Mouse (Mus musculus): Measurements from ENCODE around the gene Clec16a. TPM values are rescaled to one million over a fixed set of nuclear protein-coding genes. Genes with fewer than 3 reads are reported as not detected.

Gene Clec16a
- polyA plus RNA-seq, 1 experiment: 25.2 TPM

- peaks cover 9% of the 10 kb centered on the region; the same call in 1 of the 2 replicates for H3K36me3 ChIP-seq (ENCODE audit: control insufficient read depth, insufficient read depth, low read length)
- no peak for DNase-seq
- H3K27me3 ChIP-seq (ENCODE audit: control insufficient read depth, insufficient read depth, low read length): no peaks in the 10 kb centered on the region
- TF ChIP-seq POLR2A (IDR thresholded peaks at IDR 0.05; ENCODE audit: control insufficient read depth, extremely low read depth, insufficient read depth, low read length, poor library complexity) (no peak), CTCF (IDR thresholded peaks at IDR 0.05; ENCODE audit: borderline replicate concordance, control insufficient read depth, extremely low read depth, insufficient read depth, low read length, poor library complexity) (no peak)
- H3K4me1 ChIP-seq (replicated peaks; ENCODE audit: control insufficient read depth, insufficient read depth, low read length): peaks cover 4% of the 10 kb centered on the region; the same call in 1 of the 2 replicates
- no peak overlapping the region for H3K4me3 ChIP-seq (ENCODE audit: control insufficient read depth, insufficient read depth, low read length)
- H3K27ac ChIP-seq (ENCODE audit: control insufficient read depth, insufficient read depth, low read length): no peak overlapping the region
- 97% methylated on average over 6 of the region's 6 CpGs for WGBS
These were observed 82.1 kb downstream of the Clec16a start for GRCm38 (mm10) chr16:10627136-10627668.

- WGBS: 97% methylated on average over 4 of the region's 4 CpGs
- Histone ChIP-seq H3K4me1 (replicated peaks; ENCODE audit: control insufficient read depth, insufficient read depth, low read length) (peaks cover 4% of the 10 kb centered on the region; the same call in 1 of the 2 replicates), H3K4me3 (ENCODE audit: control insufficient read depth, insufficient read depth, low read length) (no peak overlapping the region), H3K27ac (ENCODE audit: control insufficient read depth, insufficient read depth, low read length) (no peak overlapping the region), H3K36me3 (ENCODE audit: control insufficient read depth, insufficient read depth, low read length) (peaks cover 9% of the 10 kb centered on the region; the same call in 1 of the 2 replicates), H3K27me3 (ENCODE audit: control insufficient read depth, insufficient read depth, low read length) (no peaks in the 10 kb centered on the region)
- no peak for DNase-seq
- TF ChIP-seq CTCF (IDR thresholded peaks at IDR 0.05; ENCODE audit: borderline replicate concordance, control insufficient read depth, extremely low read depth, insufficient read depth, low read length, poor library complexity) (no peak), POLR2A (IDR thresholded peaks at IDR 0.05; ENCODE audit: control insufficient read depth, extremely low read depth, insufficient read depth, low read length, poor library complexity) (no peak)
These were observed 83.0 kb downstream of the Clec16a start for GRCm38 (mm10) chr16:10628030-10628555.

GRCm38 (mm10) chr16:10628960-10629359, 83.8 kb downstream of the Clec16a start:
- peaks cover 4% of the 10 kb centered on the region; the same call in 1 of the 2 replicates for H3K4me1 ChIP-seq (replicated peaks; ENCODE audit: control insufficient read depth, insufficient read depth, low read length)
- TF ChIP-seq CTCF (IDR thresholded peaks at IDR 0.05; ENCODE audit: borderline replicate concordance, control insufficient read depth, extremely low read depth, insufficient read depth, low read length, poor library complexity) (no peak), POLR2A (IDR thresholded peaks at IDR 0.05; ENCODE audit: control insufficient read depth, extremely low read depth, insufficient read depth, low read length, poor library complexity) (no peak)
- H3K36me3 ChIP-seq (ENCODE audit: control insufficient read depth, insufficient read depth, low read length): peaks cover 9% of the 10 kb centered on the region; the same call in 1 of the 2 replicates
- no peak overlapping the region for H3K4me3 ChIP-seq (ENCODE audit: control insufficient read depth, insufficient read depth, low read length)
- WGBS: 67% methylated on average over 3 of the region's 3 CpGs
- H3K27ac ChIP-seq (ENCODE audit: control insufficient read depth, insufficient read depth, low read length): no peak overlapping the region
- DNase-seq: no peak
- no peaks in the 10 kb centered on the region for H3K27me3 ChIP-seq (ENCODE audit: control insufficient read depth, insufficient read depth, low read length)

DNA sequence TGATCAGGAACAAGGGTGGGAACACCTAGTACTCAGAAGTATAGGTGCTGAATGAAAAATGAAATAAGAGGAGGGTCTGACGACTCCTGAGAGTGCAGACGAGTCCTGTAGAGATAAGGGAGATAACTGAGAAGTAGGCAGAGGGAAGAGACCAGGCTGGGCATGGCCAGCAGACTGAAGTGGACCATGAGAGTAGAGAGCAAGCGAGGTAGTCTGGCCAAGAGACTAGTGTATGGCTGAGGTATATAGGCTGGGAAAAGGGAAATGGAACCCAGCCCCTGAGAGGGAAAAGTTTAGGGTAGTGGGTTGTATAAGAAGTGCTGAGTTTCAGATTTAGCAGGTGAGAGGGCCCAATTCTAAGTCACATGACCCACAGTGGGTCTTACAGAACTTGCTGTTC, 84.2 kb downstream of the Clec16a start:
- TF ChIP-seq CTCF (IDR thresholded peaks at IDR 0.05; ENCODE audit: borderline replicate concordance, control insufficient read depth, extremely low read depth, insufficient read depth, low read length, poor library complexity) (no peak), POLR2A (IDR thresholded peaks at IDR 0.05; ENCODE audit: control insufficient read depth, extremely low read depth, insufficient read depth, low read length, poor library complexity) (no peak)
- Histone ChIP-seq H3K27me3 (ENCODE audit: control insufficient read depth, insufficient read depth, low read length) (no peaks in the 10 kb centered on the region), H3K27ac (ENCODE audit: control insufficient read depth, insufficient read depth, low read length) (no peak overlapping the region), H3K4me1 (replicated peaks; ENCODE audit: control insufficient read depth, insufficient read depth, low read length) (peaks cover 4% of the 10 kb centered on the region; the same call in 1 of the 2 replicates), H3K36me3 (ENCODE audit: control insufficient read depth, insufficient read depth, low read length) (peaks cover 9% of the 10 kb centered on the region; the same call in 1 of the 2 replicates), H3K4me3 (ENCODE audit: control insufficient read depth, insufficient read depth, low read length) (no peak overlapping the region)
- 96% methylated on average over 3 of the region's 3 CpGs for WGBS
- DNase-seq: no peak

DNA sequence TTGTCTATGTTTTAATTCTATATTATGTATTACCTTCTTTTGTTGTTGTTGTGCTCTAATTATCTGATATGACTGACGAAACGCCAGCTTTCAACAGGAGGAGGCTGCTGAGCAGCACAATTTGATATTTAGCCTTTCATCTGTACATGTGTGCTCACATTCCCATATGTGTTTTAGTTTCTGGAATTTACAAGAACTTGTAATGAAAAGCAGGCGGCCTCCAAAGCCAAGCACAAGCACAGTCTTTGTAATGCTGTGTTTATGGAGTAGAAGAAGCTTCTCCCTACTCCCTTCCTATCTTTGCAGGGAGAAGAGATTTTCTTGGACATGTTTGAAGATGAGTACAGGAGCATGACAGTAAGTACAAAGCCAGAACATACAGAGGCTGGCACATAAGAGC, 89.8 kb downstream of the Clec16a start:
- no peaks in the 10 kb centered on the region for H3K27me3 ChIP-seq (ENCODE audit: control insufficient read depth, insufficient read depth, low read length)
- no peak for TF ChIP-seq POLR2A (IDR thresholded peaks at IDR 0.05; ENCODE audit: control insufficient read depth, extremely low read depth, insufficient read depth, low read length, poor library complexity)
- no peak for TF ChIP-seq CTCF (IDR thresholded peaks at IDR 0.05; ENCODE audit: borderline replicate concordance, control insufficient read depth, extremely low read depth, insufficient read depth, low read length, poor library complexity)
- 98% methylated on average over 3 of the region's 3 CpGs for WGBS
- H3K4me1 ChIP-seq (replicated peaks; ENCODE audit: control insufficient read depth, insufficient read depth, low read length): peaks cover 26% of the 10 kb centered on the region
- no peaks in the 10 kb centered on the region for H3K36me3 ChIP-seq (ENCODE audit: control insufficient read depth, insufficient read depth, low read length)
- no peak for DNase-seq
- H3K4me3 ChIP-seq (ENCODE audit: control insufficient read depth, insufficient read depth, low read length): no peak overlapping the region
- no peak overlapping the region for H3K27ac ChIP-seq (ENCODE audit: control insufficient read depth, insufficient read depth, low read length)

- WGBS: 57% methylated on average over 3 of the region's 3 CpGs
- H3K36me3 ChIP-seq (ENCODE audit: control insufficient read depth, insufficient read depth, low read length): no peaks in the 10 kb centered on the region
- no peak overlapping the region for H3K27ac ChIP-seq (ENCODE audit: control insufficient read depth, insufficient read depth, low read length)
- DNase-seq: no peak
- peaks cover 36% of the 10 kb centered on the region for H3K4me1 ChIP-seq (replicated peaks; ENCODE audit: control insufficient read depth, insufficient read depth, low read length)
- TF ChIP-seq POLR2A (IDR thresholded peaks at IDR 0.05; ENCODE audit: control insufficient read depth, extremely low read depth, insufficient read depth, low read length, poor library complexity) (no peak), CTCF (IDR thresholded peaks at IDR 0.05; ENCODE audit: borderline replicate concordance, control insufficient read depth, extremely low read depth, insufficient read depth, low read length, poor library complexity) (no peak)
- H3K4me3 ChIP-seq (ENCODE audit: control insufficient read depth, insufficient read depth, low read length): no peak overlapping the region
- H3K27me3 ChIP-seq (ENCODE audit: control insufficient read depth, insufficient read depth, low read length): no peaks in the 10 kb centered on the region
These were observed 92.8 kb downstream of the Clec16a start for GRCm38 (mm10) chr16:10637898-10638297.
